Mouse (Mus musculus): Measurements from ENCODE around the gene Pidd1.

DNA sequence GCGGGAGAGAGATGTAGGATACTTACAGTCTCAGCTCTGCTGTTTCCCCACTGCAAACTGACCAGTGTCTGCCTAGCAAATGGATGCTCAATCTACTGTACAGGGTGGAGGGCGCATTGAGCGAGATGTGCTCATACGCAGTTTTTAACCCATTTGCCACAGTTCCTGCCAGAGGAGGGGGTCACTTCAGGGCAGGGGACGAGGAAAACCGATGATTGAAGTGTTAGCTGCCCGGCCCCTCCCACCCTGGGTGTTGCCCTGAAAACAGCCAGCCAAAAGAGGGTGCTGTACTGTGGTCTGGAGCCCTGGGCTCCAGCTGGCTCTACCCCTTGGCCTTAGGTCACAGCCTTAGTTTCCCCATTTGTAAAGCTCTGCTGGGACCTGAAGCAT is 33.2 kb upstream of the Pidd1 start:
- TF ChIP-seq GATA1 (IDR thresholded peaks at IDR 0.05; ENCODE audit: borderline replicate concordance, low read length) (no peak), FLI1 (IDR thresholded peaks at IDR 0.05; ENCODE audit: low read length) (no peak)
